Mouse (Mus musculus) duodenum, adult 2 months (tissue): ENCODE data around the gene Zbtb39. TPM values are rescaled to one million over a fixed set of nuclear protein-coding genes. Genes with fewer than 3 reads are reported as not detected.

Experiments
- polyA plus RNA-seq: library from polyadenylated mRNA; depleted of rRNA; stranded (reverse); fragments of >200 nt; gene quantifications from 2 replicates; pipeline ENCODE4 v1.2.3, GENCODE M21; 2012; ENCODE audit warnings: low replicate concordance; rRNA removed

Zbtb39 gene
- polyA plus RNA-seq, result 3.1 and 4.5 TPM in 2 replicates

GRCm38 (mm10) chr10:127739083-127739660 lies at the start of gene Zbtb39:
Gene Zbtb39 (plus strand): TSS chr10:127739538.

DNA sequence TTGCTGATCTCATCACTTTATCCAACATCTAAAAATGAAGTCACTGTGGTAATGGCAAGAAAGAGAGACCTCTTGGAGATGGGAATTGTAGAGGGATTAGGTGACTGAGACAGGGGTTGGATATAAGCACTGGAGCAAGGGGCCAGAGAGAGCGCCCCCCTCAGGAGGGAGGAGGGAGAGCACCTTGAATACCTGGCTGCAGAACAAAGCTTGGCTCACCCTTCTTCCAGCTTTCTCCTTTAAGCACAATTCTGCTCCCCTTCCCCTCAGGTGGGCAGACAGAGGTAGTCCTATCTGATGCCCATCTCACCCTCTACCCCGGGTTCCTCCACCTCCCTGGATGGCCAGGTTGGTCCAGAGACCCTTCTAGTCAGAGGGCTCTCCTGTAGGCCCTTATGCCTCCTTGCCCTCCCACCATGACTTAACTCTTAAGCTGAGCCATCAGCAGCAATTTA lies 34.5 kb upstream of the Zbtb39 start, which contains the start of gene Myo1a:
Gene Myo1a (plus strand): TSS at position 405 of the 455 bp plus-strand sequence.

DNA sequence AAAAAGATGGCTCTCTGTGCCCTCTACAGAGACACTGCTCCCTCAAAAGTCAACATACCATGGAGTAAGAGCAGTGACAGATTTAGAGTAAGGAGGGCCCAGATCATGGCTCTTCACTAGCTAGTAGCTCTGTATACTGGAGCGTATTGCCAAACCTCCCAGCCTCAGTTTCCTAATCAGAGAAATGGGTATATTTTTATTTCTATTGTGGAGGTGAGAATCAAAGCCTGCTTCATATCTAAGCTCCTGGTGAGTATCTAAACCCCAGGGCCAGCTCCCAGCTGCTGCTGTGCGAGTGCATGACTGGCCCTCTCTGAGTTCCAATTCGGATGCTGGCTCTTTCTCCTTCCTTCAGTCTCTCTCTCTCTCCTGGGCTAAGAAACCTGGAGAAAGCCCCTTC lies 15.2 kb upstream of the Zbtb39 start, which contains the start of gene Tac2:
Gene Tac2 (plus strand): TSS at position 301 of the 400 bp plus-strand sequence.

DNA sequence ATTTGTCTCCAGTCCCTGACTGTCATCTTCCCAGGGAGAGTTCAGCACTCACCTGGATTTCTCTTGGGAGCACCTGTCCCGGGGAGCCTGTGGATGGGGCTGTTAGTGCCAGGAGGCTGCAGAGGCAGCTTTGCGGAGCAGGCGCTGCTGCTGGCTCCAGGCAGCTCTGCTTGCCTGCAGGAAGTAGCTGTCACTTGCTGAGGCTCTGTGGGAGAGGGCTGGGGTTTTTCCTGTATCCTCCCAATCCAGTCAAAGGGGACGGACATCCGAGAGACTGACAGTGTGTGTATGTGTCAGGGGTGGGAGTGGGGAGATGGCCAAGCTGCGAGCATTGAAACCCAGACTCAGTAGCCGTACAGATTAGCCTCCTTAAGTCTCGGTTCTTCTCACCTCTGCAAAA lies 12.2 kb downstream of the Zbtb39 start, which contains the start of gene Gpr182:
Gene Gpr182 (minus strand): TSS at position 185 of the 400 bp plus-strand sequence.

GRCm38 (mm10) chr10:127759181-127760110 lies 20.1 kb downstream of the Zbtb39 start, which contains the start of the genes Rdh1 and Rdh16f1:
Gene Rdh1 (plus strand): TSS chr10:127759721.
Gene Rdh16f1 (plus strand): TSS chr10:127759787.

DNA sequence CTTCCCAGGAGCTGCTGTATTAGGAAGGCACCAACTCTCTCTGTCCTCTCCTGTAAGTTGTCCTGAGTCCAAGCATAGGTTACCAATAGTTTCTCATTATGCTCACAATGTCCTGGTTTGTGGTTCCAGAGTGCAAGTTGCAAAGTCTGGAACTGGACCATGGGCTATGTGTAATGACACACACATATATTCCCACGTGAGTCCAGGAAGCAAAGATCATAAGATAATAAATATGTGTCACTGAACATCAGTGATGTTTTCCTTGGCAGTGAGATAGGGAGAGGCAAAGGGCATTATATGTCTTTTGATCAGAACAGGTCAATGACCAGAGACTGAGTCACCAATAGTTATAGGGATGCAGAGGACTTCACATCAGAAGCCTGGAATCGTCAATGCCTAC lies 36.7 kb downstream of the Zbtb39 start, which contains the start of gene Rdh9:
Gene Rdh9 (plus strand): TSS at position 376 of the 400 bp plus-strand sequence.

Other genes starting within 250 kb of the Zbtb39 start
- gene Stac3, start 237.9 kb upstream of the Zbtb39 start, polyA plus RNA-seq, result 0.39 TPM in 1 of 2 replicates, not detected in the other
- 7.5 and 9.9 TPM in 2 replicates for gene Ndufa4l2, start 224.6 kb upstream of the Zbtb39 start, polyA plus RNA-seq
- 48.3 and 61.7 TPM in 2 replicates for gene Shmt2, start 217.1 kb upstream of the Zbtb39 start, polyA plus RNA-seq
- 0.15 TPM in 2 replicates for gene Nxph4, start 205.0 kb upstream of the Zbtb39 start, polyA plus RNA-seq
- 134 and 192 TPM in 2 replicates for gene Lrp1, start 118.4 kb upstream of the Zbtb39 start, polyA plus RNA-seq
- gene Stat6, start 96.6 kb upstream of the Zbtb39 start, polyA plus RNA-seq, result 52.2 and 71.9 TPM in 2 replicates
- gene Nemp1, start 72.6 kb upstream of the Zbtb39 start, polyA plus RNA-seq, result 1.3 and 1.6 TPM in 2 replicates
- 25.5 and 39.5 TPM in 2 replicates for gene Nab2, start 71.0 kb upstream of the Zbtb39 start, polyA plus RNA-seq
- gene Myo1a, start 34.4 kb upstream of the Zbtb39 start, polyA plus RNA-seq, result 179 and 405 TPM in 2 replicates
- gene Tac2, start 15.1 kb upstream of the Zbtb39 start, polyA plus RNA-seq, result 0.32 TPM in 1 of 2 replicates, not detected in the other
- 1.1 and 2.3 TPM in 2 replicates for gene Gpr182, start 12.2 kb downstream of the Zbtb39 start, polyA plus RNA-seq
- 0.06 TPM in 1 of 2 replicates, not detected in the other for gene Rdh1, start 20.2 kb downstream of the Zbtb39 start, polyA plus RNA-seq
- gene Rdh16f1, start 20.2 kb downstream of the Zbtb39 start, polyA plus RNA-seq, result not detected in 2 replicates
- 3.4 and 31.0 TPM in 2 replicates for gene Rdh9, start 36.8 kb downstream of the Zbtb39 start, polyA plus RNA-seq
- 2.1 and 3.5 TPM in 2 replicates for gene Rdh16, start 61.6 kb downstream of the Zbtb39 start, polyA plus RNA-seq
- not detected in 2 replicates for gene Rdh19, start 110.4 kb downstream of the Zbtb39 start, polyA plus RNA-seq
- 2.6 and 5.4 TPM in 2 replicates for gene Rdh16f2, start 126.9 kb downstream of the Zbtb39 start, polyA plus RNA-seq
- 40.9 and 82.5 TPM in 2 replicates for gene Rdh7, start 149.3 kb downstream of the Zbtb39 start, polyA plus RNA-seq
- gene Sdr9c7, start 159.0 kb downstream of the Zbtb39 start, polyA plus RNA-seq, result 0.15 and 0.32 TPM in 2 replicates